Mouse (Mus musculus) CH12.LX (cell line): ENCODE measurements at regions not wholly inside any gene's neighbourhood (a gene's known extent, or its start where the extent isn't known, plus 50 kb on each side); places are given as distances from the start of the nearest gene placed in this dataset.

ENCODE experiments used
- CTCF ChIP-seq, 2 experiments: IDR thresholded peaks in 1 of 2; conservative IDR thresholded peaks in 1 of 2; 2 replicates each; pipeline ENCODE4 v1.5.1; 2011 to 2012; ENCODE audit warnings: low read depth in 2 of 2, low read length in 2 of 2, improper control_type of control experiment in 1 of 2, inconsistent platforms in 1 of 2, mild to moderate bottlenecking in 1 of 2, moderate library complexity in 1 of 2
- EP300 ChIP-seq: IDR thresholded peaks from 2 replicates; pipeline ENCODE4 v1.6.1; 2011; ENCODE audit warnings: low read length, improper control_type of control experiment
- KAT2A ChIP-seq: IDR thresholded peaks from 2 replicates; pipeline ENCODE4 v1.6.1; 2012; ENCODE audit warnings: low read length, improper control_type of control experiment, inconsistent platforms; ENCODE audit not compliant: insufficient replicate concordance
- MAFK ChIP-seq: IDR thresholded peaks from 2 replicates; pipeline ENCODE4 v1.6.1; 2011; ENCODE audit warnings: low read length, improper control_type of control experiment; ENCODE audit not compliant: insufficient replicate concordance
- POLR2A ChIP-seq: IDR thresholded peaks from 2 replicates; pipeline ENCODE4 v1.6.1; 2011; ENCODE audit warnings: low read depth, mild to moderate bottlenecking, improper control_type of control experiment, low read length
- RCOR1 ChIP-seq: conservative IDR thresholded peaks from 2 replicates; pipeline ENCODE4 v1.6.1; 2012; ENCODE audit warnings: low read depth, mild to moderate bottlenecking, inconsistent platforms, low read length, improper control_type of control experiment
- SIN3A ChIP-seq: IDR thresholded peaks from 2 replicates; pipeline ENCODE4 v1.6.1; 2012; ENCODE audit warnings: low read length, improper control_type of control experiment, inconsistent platforms
- USF2 ChIP-seq: conservative IDR thresholded peaks from 2 replicates; pipeline ENCODE4 v1.6.1; 2011; ENCODE audit warnings: low read depth, low read length, improper control_type of control experiment

- no peak for TF ChIP-seq EP300
- TF ChIP-seq MAFK: no peak
- no peak for TF ChIP-seq CTCF (conservative IDR thresholded peaks at IDR 0.05 in 1 of 2, IDR thresholded peaks at IDR 0.05 in 1 of 2; ENCODE audit: low read depth in 2 of 2, low read length in 2 of 2)
- TF ChIP-seq SIN3A: no peak
- TF ChIP-seq USF2: no peak
- no peak for TF ChIP-seq POLR2A
- no peak for TF ChIP-seq RCOR1
- no peak for TF ChIP-seq KAT2A
Measured at GRCm38 (mm10) chr8:15562310-15563296, 516.7 kb upstream of the BB014433 start.
